Mouse (Mus musculus) embryonic facial prominence, embryonic 14.5 days (tissue): Measurements from ENCODE around the gene Brca2. TPM values are rescaled to one million over a fixed set of nuclear protein-coding genes. Genes with fewer than 3 reads are reported as not detected.

Experiments used
- ATAC-seq: fragments of 200-750 bp; cut with Nextera tagmentation; 2 replicates; pipeline ENCODE4 v1.8.0; 2017; ENCODE audit warnings: low read depth, moderate number of reproducible peaks, moderate TSS enrichment
- DNase-seq: peaks from one replicate; pipeline ENCODE4 v3.0.0-alpha.2; 2015; ENCODE audit warnings: low spot score
- H3K27ac ChIP-seq: fragments of 300-500 bp; sonication (generic); replicated peaks from 2 replicates; pipeline ENCODE4 v1.5.1; 2014; ENCODE audit warnings: low read depth, mild to moderate bottlenecking, low read length, moderate library complexity
- H3K27me3 ChIP-seq: fragments of 300-500 bp; sonication (generic); replicated peaks from 2 replicates; pipeline ENCODE4 v1.6.1; 2014; ENCODE audit warnings: low read length; ENCODE audit not compliant: control insufficient read depth, insufficient read depth
- H3K36me3 ChIP-seq: fragments of 300-500 bp; sonication (generic); 2 replicates; pipeline ENCODE4 v1.6.1; 2014; ENCODE audit warnings: low read length, mixed read lengths; ENCODE audit not compliant: control insufficient read depth, insufficient read depth
- H3K4me1 ChIP-seq: fragments of 300-500 bp; sonication (generic); 2 replicates; pipeline ENCODE4 v1.6.1; 2014; ENCODE audit warnings: antibody characterized with exemption, low read length; ENCODE audit not compliant: control insufficient read depth, insufficient read depth
- H3K4me2 ChIP-seq: fragments of 300-500 bp; sonication (generic); 2 replicates; pipeline ENCODE4 v1.6.1; 2014; ENCODE audit warnings: low read depth, mild to moderate bottlenecking, low read length, moderate library complexity, mixed read lengths
- H3K4me3 ChIP-seq: fragments of 300-500 bp; sonication (generic); 2 replicates; pipeline ENCODE4 v1.5.1; 2014; ENCODE audit warnings: low read depth, mild to moderate bottlenecking, low read length
- H3K9ac ChIP-seq: fragments of 300-500 bp; sonication (generic); 2 replicates; pipeline ENCODE4 v1.6.1; 2014; ENCODE audit warnings: low read depth, mild to moderate bottlenecking, low read length, moderate library complexity, mixed read lengths
- H3K9me3 ChIP-seq: fragments of 300-500 bp; sonication (generic); 2 replicates; pipeline ENCODE4 v1.6.1; 2016; ENCODE audit warnings: low read length; ENCODE audit not compliant: control insufficient read depth
- WGBS: fragments of 180-500 bp; shearing (Covaris S2); extraction: QIAGEN DNeasy Blood & Tissue Kit; methylation state at CpG from one replicate; pipeline ENCODE4 v1.1.7; 2014; 5-methylcytosine and 5-hydroxymethylcytosine counted together
- polyA plus RNA-seq: library from polyadenylated mRNA; unstranded; fragments of >200 nt; fragmentation: Nextera tagmentation; extraction: Ambion mirVana; gene quantifications from 2 replicates; pipeline ENCODE4 v1.2.1, GENCODE M21; 2014

Gene Brca2
- polyA plus RNA-seq, 1 experiment from 2014 or later, result 14.5 TPM

- Histone ChIP-seq H3K9ac (no peak overlapping the region), H3K36me3 (no peaks in the 10 kb centered on the region), H3K4me3 (no peak overlapping the region), H3K4me1 (peaks cover 12% of the 10 kb centered on the region), H3K27me3 (peaks cover 20% of the 10 kb centered on the region; the same call in 1 of the 2 replicates), H3K4me2 (no peak overlapping the region), H3K27ac (no peak overlapping the region), H3K9me3 (no peaks in the 10 kb centered on the region)
- no peak for DNase-seq
- WGBS, result 62% methylated on average over 13 of the region's 13 CpGs
- ATAC-seq, result no peak
Observed at GRCm38 (mm10) chr5:150599301-150600294, 77.2 kb downstream of the Brca2 start.

- H3K9me3 ChIP-seq, result no peaks in the 10 kb centered on the region
- no peak for DNase-seq
- H3K27me3 ChIP-seq, result 0 out of 2 replicates have a peak, but pooled peaks cover 15% of the 10 kb centered on the region
- H3K4me3 ChIP-seq, result no peak overlapping the region
- no peak overlapping the region for H3K27ac ChIP-seq
- 71% methylated on average over 20 of the region's 20 CpGs for WGBS
- peaks cover 7% of the 10 kb centered on the region; the same call in 1 of the 2 replicates for H3K4me1 ChIP-seq
- no peak for ATAC-seq
- H3K9ac ChIP-seq, result no peak overlapping the region
- no peaks in the 10 kb centered on the region for H3K36me3 ChIP-seq
- H3K4me2 ChIP-seq, result no peak overlapping the region
Observed at GRCm38 (mm10) chr5:150600554-150601440, 78.4 kb downstream of the Brca2 start.

- 0 out of 2 replicates have a peak, but pooled peaks cover 9% of the 10 kb centered on the region for H3K27me3 ChIP-seq
- H3K9ac ChIP-seq, result no peak overlapping the region
- no peaks in the 10 kb centered on the region for H3K9me3 ChIP-seq
- H3K4me1 ChIP-seq, result peaks cover 7% of the 10 kb centered on the region; the same call in 1 of the 2 replicates
- H3K36me3 ChIP-seq, result no peaks in the 10 kb centered on the region
- H3K4me2 ChIP-seq, result no peak overlapping the region
- WGBS, result 72% methylated on average over 14 of the region's 14 CpGs
- H3K27ac ChIP-seq, result no peak overlapping the region
- ATAC-seq, result no peak
- no peak overlapping the region for H3K4me3 ChIP-seq
- no peak for DNase-seq
Observed at GRCm38 (mm10) chr5:150601441-150602230, 79.2 kb downstream of the Brca2 start.

- H3K27me3 ChIP-seq, result no peaks in the 10 kb centered on the region
- WGBS, result 94% methylated on average over 6 of the region's 6 CpGs
- H3K4me2 ChIP-seq, result no peak overlapping the region
- no peaks in the 10 kb centered on the region for H3K4me1 ChIP-seq
- no peak for DNase-seq
- no peak overlapping the region for H3K4me3 ChIP-seq
- H3K9me3 ChIP-seq, result no peaks in the 10 kb centered on the region
- ATAC-seq, result no peak
- H3K36me3 ChIP-seq, result no peaks in the 10 kb centered on the region
- H3K27ac ChIP-seq, result no peak overlapping the region
- H3K9ac ChIP-seq, result no peak overlapping the region
Observed at GRCm38 (mm10) chr5:150606131-150606530, 83.7 kb downstream of the Brca2 start.

GRCm38 (mm10) chr5:150607631-150608030 is 85.2 kb downstream of the Brca2 start:
- no peak overlapping the region for H3K4me3 ChIP-seq
- DNase-seq, result no peak
- no peak overlapping the region for H3K27ac ChIP-seq
- H3K9ac ChIP-seq, result no peak overlapping the region
- 94% methylated on average over 8 of the region's 8 CpGs for WGBS
- no peaks in the 10 kb centered on the region for H3K36me3 ChIP-seq
- no peaks in the 10 kb centered on the region for H3K4me1 ChIP-seq
- H3K27me3 ChIP-seq, result no peaks in the 10 kb centered on the region
- no peak for ATAC-seq
- H3K4me2 ChIP-seq, result no peak overlapping the region
- H3K9me3 ChIP-seq, result no peaks in the 10 kb centered on the region

GRCm38 (mm10) chr5:150611136-150611535 is 88.7 kb downstream of the Brca2 start:
- Histone ChIP-seq H3K4me2 (no peak overlapping the region), H3K36me3 (no peaks in the 10 kb centered on the region), H3K27me3 (no peaks in the 10 kb centered on the region), H3K9me3 (no peaks in the 10 kb centered on the region), H3K4me3 (no peak overlapping the region), H3K4me1 (no peaks in the 10 kb centered on the region), H3K9ac (no peak overlapping the region), H3K27ac (no peak overlapping the region)
- WGBS, result 47% methylated on average over 1 of the region's 1 CpGs
- DNase-seq (no peak), ATAC-seq (no peak)

GRCm38 (mm10) chr5:150611697-150612096 is 89.3 kb downstream of the Brca2 start:
- Histone ChIP-seq H3K4me3 (no peak overlapping the region), H3K9me3 (no peaks in the 10 kb centered on the region), H3K4me1 (no peaks in the 10 kb centered on the region), H3K36me3 (no peaks in the 10 kb centered on the region), H3K4me2 (no peak overlapping the region), H3K27ac (no peak overlapping the region), H3K27me3 (no peaks in the 10 kb centered on the region), H3K9ac (no peak overlapping the region)
- no peak for DNase-seq
- ATAC-seq, result no peak
- 57% methylated on average over 12 of the region's 12 CpGs for WGBS

GRCm38 (mm10) chr5:150614054-150614453 is 91.6 kb downstream of the Brca2 start:
- Histone ChIP-seq H3K27me3 (no peaks in the 10 kb centered on the region), H3K36me3 (no peaks in the 10 kb centered on the region), H3K4me2 (no peak overlapping the region), H3K4me3 (no peak overlapping the region), H3K4me1 (no peaks in the 10 kb centered on the region), H3K9ac (no peak overlapping the region), H3K9me3 (no peaks in the 10 kb centered on the region), H3K27ac (no peak overlapping the region)
- 86% methylated on average over 2 of the region's 2 CpGs for WGBS
- ATAC-seq (no peak), DNase-seq (no peak)
